Mouse (Mus musculus) layer of hippocampus, adult 2 months (tissue): ENCODE measurements around the gene Calm2. TPM values are rescaled to one million over a fixed set of nuclear protein-coding genes. Genes with fewer than 3 reads are reported as not detected.

Experiments
- DNase-seq, 2 experiments: peaks; one replicate each; pipeline ENCODE4 v3.0.0; 2022; ENCODE audit warnings: low spot score in 2 of 2
- H3K27ac ChIP-seq: fragments of 200-600 bp; 2 replicates; pipeline ENCODE4 v1.8.1; 2022
- H3K4me3 ChIP-seq: fragments of 200-600 bp; 2 replicates; pipeline ENCODE4 v1.8.1; 2022; ENCODE audit warnings: mild to moderate bottlenecking
- CTCF ChIP-seq: fragments of 200-600 bp; conservative IDR thresholded peaks from 2 replicates; pipeline ENCODE4 v1.8.1; 2022; ENCODE audit warnings: antibody characterized with exemption, mild to moderate bottlenecking, moderate library complexity
- total RNA-seq, 2 experiments: library from RNA; stranded (reverse); gene quantifications; 2 replicates each; pipeline ENCODE4 v1.2.3; 2021

The Calm2 gene
- total RNA-seq, 2 experiments from 2014 or later, result 2,133 to 2,202 TPM

GRCm38 (mm10) chr17:87453336-87453735, 6.6 kb upstream of the Calm2 start:
- H3K27ac ChIP-seq, result no peak overlapping the region
- no peak for DNase-seq
- no peak for TF ChIP-seq CTCF
- no peak overlapping the region for H3K4me3 ChIP-seq

GRCm38 (mm10) chr17:87448881-87449280, 2.1 kb upstream of the Calm2 start:
- no peak for DNase-seq
- Histone ChIP-seq H3K4me3 (no peak overlapping the region), H3K27ac (no peak overlapping the region)
- TF ChIP-seq CTCF, result no peak

- Histone ChIP-seq H3K4me3 (no peak overlapping the region), H3K27ac (peak overlapping the region; percentile 99; the same call in 1 of the 2 replicates)
- no peak for DNase-seq
- no peak for TF ChIP-seq CTCF
Measured at GRCm38 (mm10) chr17:87448339-87448738, 1.6 kb upstream of the Calm2 start.

- DNase-seq, result no peak
- H3K27ac ChIP-seq, result peak overlapping the region; percentile 99
- TF ChIP-seq CTCF, result no peak
- peak overlapping the region; percentile 85 for H3K4me3 ChIP-seq
Measured at GRCm38 (mm10) chr17:87447612-87448200, 971 bp upstream of the Calm2 start.

GRCm38 (mm10) chr17:87445917-87446766, 593 bp downstream of the Calm2 start:
- peak overlapping the region; percentile 99 for H3K27ac ChIP-seq
- DNase-seq, result peak; percentile 71 to 80
- peak overlapping the region; percentile 85 for H3K4me3 ChIP-seq
- no peak for TF ChIP-seq CTCF

GRCm38 (mm10) chr17:87445337-87445916, 1.3 kb downstream of the Calm2 start:
- DNase-seq, result no peak
- Histone ChIP-seq H3K27ac (peak overlapping the region; percentile 99), H3K4me3 (peak overlapping the region; percentile 84)
- no peak for TF ChIP-seq CTCF

GRCm38 (mm10) chr17:87444763-87445162, 2.0 kb downstream of the Calm2 start:
- Histone ChIP-seq H3K27ac (peak overlapping the region; percentile 99; the same call in 1 of the 2 replicates), H3K4me3 (peak overlapping the region; percentile 84)
- no peak for TF ChIP-seq CTCF
- DNase-seq, result no peak

GRCm38 (mm10) chr17:87441537-87441936, 5.2 kb downstream of the Calm2 start:
- TF ChIP-seq CTCF, result no peak
- H3K27ac ChIP-seq, result no peak overlapping the region
- no peak for DNase-seq
- H3K4me3 ChIP-seq, result peak overlapping the region; percentile 84

GRCm38 (mm10) chr17:87439441-87439840, 7.3 kb downstream of the Calm2 start:
- Histone ChIP-seq H3K4me3 (peak overlapping the region; percentile 35), H3K27ac (no peak overlapping the region)
- no peak for TF ChIP-seq CTCF
- DNase-seq, result no peak

GRCm38 (mm10) chr17:87433929-87434328, 12.8 kb downstream of the Calm2 start:
- Histone ChIP-seq H3K4me3 (no peak overlapping the region), H3K27ac (no peak overlapping the region)
- no peak for TF ChIP-seq CTCF
- no peak for DNase-seq

GRCm38 (mm10) chr17:87432743-87433142, 14.0 kb downstream of the Calm2 start:
- TF ChIP-seq CTCF, result no peak
- DNase-seq, result no peak
- Histone ChIP-seq H3K4me3 (no peak overlapping the region), H3K27ac (no peak overlapping the region)

GRCm38 (mm10) chr17:87432314-87432713, 14.4 kb downstream of the Calm2 start:
- no peak for TF ChIP-seq CTCF
- DNase-seq, result no peak
- Histone ChIP-seq H3K4me3 (no peak overlapping the region), H3K27ac (no peak overlapping the region)

- TF ChIP-seq CTCF, result no peak
- DNase-seq, result no peak
- Histone ChIP-seq H3K4me3 (no peak overlapping the region), H3K27ac (no peak overlapping the region)
Measured at GRCm38 (mm10) chr17:87429431-87429830, 17.3 kb downstream of the Calm2 start.
